Mouse (Mus musculus) CD8-positive naive resting alpha-beta T cell, adult 2 months (primary cell): Measurements from ENCODE around the gene Taok2.
"Not testable (repeated sequence)": the region's sequence is repeated elsewhere in the genome, so short reads cannot be mapped to it uniquely, and the experiment has no call there.

Source experiments
- DNase-seq, 2 experiments: peaks; one replicate each; pipeline ENCODE4 v3.0.0; 2022; ENCODE audit warnings: low read depth in 2 of 2, low spot score in 2 of 2

The Taok2 gene

GRCm38 (mm10) chr7:126884286-126885164 is at the start of gene Taok2:
Gene Taok2, minus strand, starts transcription at chr7:126884703.
- DNase-seq: peak; percentile 89 to 91

- DNase-seq: no peak
Observed at GRCm38 (mm10) chr7:126932652-126933051, 48.1 kb upstream of the Taok2 start.

- DNase-seq: no peak
Observed at GRCm38 (mm10) chr7:126929046-126929445, 44.5 kb upstream of the Taok2 start.

GRCm38 (mm10) chr7:126928384-126929037 is 44.0 kb upstream of the Taok2 start, which contains the start of gene Kctd13:
Gene Kctd13, plus strand, starts transcription at chr7:126928879.
- DNase-seq: peak; percentile 88 to 92

- no peak for DNase-seq
Observed at GRCm38 (mm10) chr7:126926299-126926698, 41.8 kb upstream of the Taok2 start.

GRCm38 (mm10) chr7:126923999-126924398 is 39.5 kb upstream of the Taok2 start:
- DNase-seq: no peak

GRCm38 (mm10) chr7:126922624-126923060 is 38.1 kb upstream of the Taok2 start, which contains the start of gene Tmem219:
Gene Tmem219, minus strand, starts transcription at chr7:126922917.
- no peak for DNase-seq

- no peak for DNase-seq
Observed at GRCm38 (mm10) chr7:126921563-126921962, 37.1 kb upstream of the Taok2 start.

GRCm38 (mm10) chr7:126919973-126920372 is 35.5 kb upstream of the Taok2 start:
- no peak for DNase-seq

- DNase-seq: not testable (repeated sequence)
Observed at GRCm38 (mm10) chr7:126918356-126918755, 33.9 kb upstream of the Taok2 start.

GRCm38 (mm10) chr7:126914844-126915243 is 30.3 kb upstream of the Taok2 start:
- DNase-seq: no peak

- DNase-seq: no peak
Observed at GRCm38 (mm10) chr7:126905590-126905989, 21.1 kb upstream of the Taok2 start.

GRCm38 (mm10) chr7:126899781-126900180 is 15.3 kb upstream of the Taok2 start:
- not testable (repeated sequence) for DNase-seq

- peak; percentile 80 to 82 for DNase-seq
Observed at GRCm38 (mm10) chr7:126898102-126898990, 13.8 kb upstream of the Taok2 start.

GRCm38 (mm10) chr7:126897390-126898101 is 13.0 kb upstream of the Taok2 start:
- DNase-seq: no peak

GRCm38 (mm10) chr7:126896912-126897311 is 12.4 kb upstream of the Taok2 start:
- DNase-seq: no peak

GRCm38 (mm10) chr7:126888852-126889251 is 4.3 kb upstream of the Taok2 start:
- no peak for DNase-seq

GRCm38 (mm10) chr7:126887281-126887680 is 2.8 kb upstream of the Taok2 start:
- DNase-seq: no peak

GRCm38 (mm10) chr7:126883731-126884181 is 747 bp downstream of the Taok2 start:
- no peak for DNase-seq

GRCm38 (mm10) chr7:126881040-126881439 is 3.5 kb downstream of the Taok2 start:
- DNase-seq: no peak
